Mouse (Mus musculus) kidney, postnatal 0 days (tissue): ENCODE results near the gene Gm7102. TPM values are rescaled to one million over a fixed set of nuclear protein-coding genes. Genes with fewer than 3 reads are reported as not detected.
"Not testable (repeated sequence)": the region's sequence is repeated elsewhere in the genome, so short reads cannot be mapped to it uniquely, and the experiment has no call there.

Experiments used
- ATAC-seq: fragments of 200-750 bp; cut with Nextera tagmentation; replicated peaks from 2 replicates; pipeline ENCODE4 v1.8.0; 2017; ENCODE audit warnings: low read depth, moderate number of reproducible peaks, moderate TSS enrichment, moderate library complexity; ENCODE audit not compliant: low FRiP score
- DNase-seq: peaks from one replicate; pipeline ENCODE4 v3.0.0-alpha.2; 2016; ENCODE audit warnings: low spot score
- H3K27ac ChIP-seq: fragments of 300-500 bp; sonication (generic); 2 replicates; pipeline ENCODE4 v1.5.1; 2014; ENCODE audit warnings: mild to moderate bottlenecking
- H3K27me3 ChIP-seq: fragments of 300-500 bp; sonication (generic); 2 replicates; pipeline ENCODE4 v1.6.1; 2014; ENCODE audit warnings: low read length, mixed read lengths; ENCODE audit not compliant: insufficient read depth
- H3K36me3 ChIP-seq: fragments of 300-500 bp; sonication (generic); 2 replicates; pipeline ENCODE4 v1.6.1; 2014; ENCODE audit warnings: low read length, mixed read lengths; ENCODE audit not compliant: insufficient read depth
- H3K4me1 ChIP-seq: fragments of 300-500 bp; sonication (generic); replicated peaks from 2 replicates; pipeline ENCODE4 v1.6.1; 2014; ENCODE audit warnings: antibody characterized with exemption, low read length, mixed read lengths; ENCODE audit not compliant: insufficient read depth
- H3K4me2 ChIP-seq: fragments of 300-500 bp; sonication (generic); 2 replicates; pipeline ENCODE4 v1.6.1; 2014; ENCODE audit warnings: mild to moderate bottlenecking, low read length, moderate library complexity, mixed read lengths
- H3K4me3 ChIP-seq: fragments of 300-500 bp; sonication (generic); replicated peaks from 2 replicates; pipeline ENCODE4 v1.5.1; 2014; ENCODE audit warnings: low read depth, low read length
- H3K9ac ChIP-seq: fragments of 300-500 bp; sonication (generic); 2 replicates; pipeline ENCODE4 v1.6.1; 2014; ENCODE audit warnings: low read depth, low read length
- H3K9me3 ChIP-seq: fragments of 300-500 bp; sonication (generic); replicated peaks from 2 replicates; pipeline ENCODE4 v1.6.1; 2016; ENCODE audit warnings: low read length, inconsistent platforms, mixed read lengths
- CTCF ChIP-seq: IDR thresholded peaks from 2 replicates; pipeline ENCODE4 v1.5.1; 2016; ENCODE audit warnings: antibody characterized with exemption, low read depth, mild to moderate bottlenecking, moderate library complexity
- WGBS: fragments of 180-500 bp; shearing (Covaris S2); extraction: QIAGEN DNeasy Blood & Tissue Kit; methylation state at CpG from one replicate; pipeline ENCODE4 v1.1.7; 2014; 5-methylcytosine and 5-hydroxymethylcytosine counted together
- polyA plus RNA-seq: library from polyadenylated mRNA; unstranded; fragments of >200 nt; fragmentation: Nextera tagmentation; extraction: Ambion mirVana; gene quantifications from 2 replicates; pipeline ENCODE4 v1.2.1, GENCODE M21; 2015

The Gm7102 gene
- polyA plus RNA-seq: 0.13 and 0.15 TPM in 2 replicates

DNA sequence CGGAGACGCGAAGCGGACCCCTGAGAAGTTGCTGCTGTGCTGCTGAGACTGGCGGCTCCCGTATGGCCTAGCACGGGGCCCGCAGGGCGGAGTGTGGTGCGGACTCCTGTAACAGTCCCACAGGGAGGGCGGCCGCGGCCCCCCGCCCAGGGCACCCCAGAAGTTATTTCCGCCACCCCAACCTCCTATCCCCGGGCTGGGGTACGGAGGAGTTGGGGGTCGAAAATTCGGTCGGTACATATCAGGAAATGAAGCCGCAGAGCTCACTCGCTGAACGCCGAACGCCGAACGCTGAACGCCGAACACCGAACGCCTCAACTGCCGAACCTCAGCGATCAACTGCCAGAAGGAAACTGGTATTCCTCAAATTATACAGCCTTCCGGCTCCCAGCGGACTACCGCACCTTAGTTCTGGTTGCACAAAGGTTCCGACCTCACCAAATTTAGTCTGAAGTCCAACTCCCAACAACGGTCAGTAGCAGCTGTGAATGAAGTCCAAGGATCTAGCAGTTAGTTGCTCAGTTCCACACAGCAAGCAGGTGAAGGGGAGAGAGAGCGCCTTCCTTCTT lies at the start of gene Gm7102:
Gene Gm7102, minus strand, starts transcription at position 554 of the 569 bp plus-strand sequence.
- Histone ChIP-seq H3K4me1 (no peaks in the 10 kb centered on the region), H3K9ac (peak within 1 kb of the TSS; percentile 10; the same call in 1 of the 2 replicates), H3K36me3 (no peaks in the 10 kb centered on the region), H3K27me3 (no peaks in the 10 kb centered on the region), H3K4me3 (peak within 1 kb of the TSS; percentile 27), H3K9me3 (no peaks in the 10 kb centered on the region), H3K4me2 (peak within 1 kb of the TSS; percentile 65), H3K27ac (no peak within 1 kb of the TSS)
- 27% methylated on average over 39 of the region's 39 CpGs for WGBS
- ATAC-seq (no peak), DNase-seq (peak; percentile 5)
- no peak for TF ChIP-seq CTCF

DNA sequence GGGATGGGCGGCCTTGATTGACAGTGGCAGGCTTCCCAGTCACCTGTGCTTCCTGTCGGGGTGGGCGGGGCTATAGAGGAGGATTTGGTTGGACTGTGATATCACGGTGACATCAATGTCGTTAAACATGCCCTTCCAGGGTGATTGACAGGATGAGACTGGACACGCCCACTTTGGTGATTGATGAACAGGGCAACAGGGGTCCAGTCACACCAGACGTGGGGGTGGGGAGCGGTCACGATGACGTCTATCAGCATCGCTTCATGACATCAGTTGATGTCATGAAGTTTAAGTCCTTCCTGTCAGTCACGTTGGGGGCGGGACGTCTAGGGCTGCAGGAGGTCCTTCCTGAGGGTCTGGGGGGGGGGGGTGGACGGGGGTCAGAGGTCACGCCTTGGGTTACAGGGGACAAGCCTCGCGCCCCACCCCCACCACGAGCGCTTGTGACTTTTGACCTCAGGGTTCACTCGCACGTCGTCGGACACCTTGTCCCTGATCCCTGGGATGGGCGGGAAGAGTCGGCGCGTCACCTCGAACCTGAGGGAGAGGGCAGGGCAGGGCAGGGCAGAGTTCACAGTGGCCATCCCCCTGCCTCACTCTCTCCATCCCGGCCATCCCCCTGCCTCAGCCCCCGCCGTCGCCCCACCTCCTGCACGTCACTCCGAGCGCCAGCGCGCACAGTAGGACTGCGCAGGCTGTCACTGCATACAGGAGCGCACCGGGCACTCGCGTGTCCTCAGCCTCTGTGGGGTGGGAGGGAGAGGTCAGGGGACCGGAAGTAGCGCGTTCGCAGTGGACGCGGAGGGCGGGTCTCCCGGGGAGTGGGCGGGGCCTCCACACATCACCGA lies 48.8 kb upstream of the Gm7102 start:
- TF ChIP-seq CTCF: no peak
- Histone ChIP-seq H3K27ac (peak overlapping the region; percentile 90; the same call in 1 of the 2 replicates), H3K36me3 (no peaks in the 10 kb centered on the region), H3K4me2 (peak overlapping the region; percentile 58), H3K9me3 (no peaks in the 10 kb centered on the region), H3K4me1 (no peaks in the 10 kb centered on the region), H3K4me3 (peak overlapping the region; percentile 43), H3K27me3 (no peaks in the 10 kb centered on the region), H3K9ac (0 out of 2 replicates have a peak overlapping the region, but pooled peaks have one; percentile 44)
- WGBS: 36% methylated on average over 53 of the region's 53 CpGs
- DNase-seq: peak; percentile 12
- ATAC-seq: peak; percentile 23

DNA sequence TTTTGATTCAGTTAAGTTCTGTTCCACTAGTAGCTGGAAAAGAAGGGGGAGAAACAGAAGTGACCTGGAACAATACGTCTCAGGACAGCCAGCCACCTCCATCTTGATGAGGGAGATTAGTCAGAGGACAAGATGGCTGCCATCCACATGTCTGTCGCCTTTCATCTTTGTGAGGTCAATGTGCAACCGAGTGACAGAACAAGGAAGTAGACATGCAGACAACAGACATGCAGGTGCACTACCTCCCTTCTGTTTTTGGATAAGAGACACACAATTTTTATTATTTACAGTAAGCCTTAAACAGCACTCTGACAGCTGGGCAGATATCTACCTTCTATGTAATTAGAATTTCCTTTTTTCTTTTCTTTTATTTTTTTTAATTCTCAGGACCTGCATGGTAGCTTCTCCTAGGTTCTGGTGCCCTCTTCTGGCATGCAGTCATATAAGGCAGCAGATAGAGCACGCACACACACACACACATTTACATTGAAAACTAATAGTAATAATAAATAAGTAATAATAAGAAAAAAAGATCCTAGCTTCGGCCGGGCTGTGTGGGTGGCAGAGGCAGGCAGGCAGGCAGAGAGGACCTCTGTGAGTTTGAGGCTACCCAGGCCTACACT lies 47.7 kb upstream of the Gm7102 start:
- no peaks in the 10 kb centered on the region for H3K27me3 ChIP-seq
- H3K9ac ChIP-seq: no peak overlapping the region
- peak; percentile 53; the same call in 1 of the 2 replicates for TF ChIP-seq CTCF
- DNase-seq (peak; percentile 47), ATAC-seq (no peak)
- WGBS: 91% methylated on average over 6 of the region's 6 CpGs
- no peak overlapping the region for H3K4me3 ChIP-seq
- no peak overlapping the region for H3K27ac ChIP-seq
- H3K9me3 ChIP-seq: no peaks in the 10 kb centered on the region
- no peaks in the 10 kb centered on the region for H3K36me3 ChIP-seq
- H3K4me1 ChIP-seq: no peaks in the 10 kb centered on the region
- no peak overlapping the region for H3K4me2 ChIP-seq

DNA sequence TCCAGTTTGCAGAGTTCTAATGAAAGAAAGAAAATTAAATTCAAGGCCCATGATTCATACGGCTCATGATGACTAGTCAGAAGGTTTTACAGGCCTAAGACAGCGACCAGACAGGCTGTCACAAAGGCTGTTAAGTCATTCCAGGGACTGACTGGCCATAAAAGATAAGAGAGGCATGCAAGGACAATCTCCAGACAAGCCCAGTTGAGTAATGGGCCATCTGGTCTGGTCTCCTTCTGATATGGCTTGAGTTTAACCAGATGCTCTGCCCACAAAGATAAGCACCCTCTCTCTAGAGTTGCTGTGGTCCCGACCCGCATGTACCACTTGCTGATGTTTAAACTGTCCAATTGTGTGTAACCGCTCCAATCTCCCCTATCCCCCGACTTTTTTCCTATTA lies 31.4 kb upstream of the Gm7102 start:
- DNase-seq, H3K36me3 ChIP-seq, ATAC-seq, H3K4me3 ChIP-seq, H3K4me2 ChIP-seq, H3K4me1 ChIP-seq, H3K27me3 ChIP-seq, H3K9me3 ChIP-seq, H3K9ac ChIP-seq, H3K27ac ChIP-seq: not testable (repeated sequence)
- WGBS: 75% methylated on average over 6 of the region's 6 CpGs

DNA sequence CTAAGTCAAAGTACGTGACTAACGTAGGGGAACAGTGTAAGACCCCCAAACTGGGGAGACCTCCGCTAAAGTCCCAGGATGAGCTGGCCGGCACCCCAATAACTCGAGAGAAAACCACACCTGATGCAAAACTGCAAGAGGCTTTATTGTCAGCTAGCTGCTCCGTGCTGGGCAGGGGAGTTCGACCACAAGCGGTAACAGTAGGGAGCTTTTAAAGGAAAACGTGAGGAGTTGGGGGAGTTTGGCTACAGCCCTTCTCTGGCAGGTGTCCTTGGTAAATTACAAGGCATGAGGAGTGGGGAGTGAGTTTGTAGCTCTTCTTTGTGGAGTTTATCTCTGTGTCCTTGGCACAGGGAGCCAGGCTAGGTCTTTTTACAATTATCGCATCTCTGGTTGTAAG lies 23.7 kb upstream of the Gm7102 start:
- Histone ChIP-seq H3K4me2 (no peak overlapping the region), H3K27ac (no peak overlapping the region), H3K4me3 (no peak overlapping the region), H3K36me3 (no peaks in the 10 kb centered on the region), H3K9me3 (no peaks in the 10 kb centered on the region), H3K4me1 (no peaks in the 10 kb centered on the region), H3K9ac (no peak overlapping the region), H3K27me3 (no peaks in the 10 kb centered on the region)
- peak; percentile 47 for DNase-seq
- no peak for TF ChIP-seq CTCF
- ATAC-seq: no peak
- 20% methylated on average over 10 of the region's 10 CpGs for WGBS

DNA sequence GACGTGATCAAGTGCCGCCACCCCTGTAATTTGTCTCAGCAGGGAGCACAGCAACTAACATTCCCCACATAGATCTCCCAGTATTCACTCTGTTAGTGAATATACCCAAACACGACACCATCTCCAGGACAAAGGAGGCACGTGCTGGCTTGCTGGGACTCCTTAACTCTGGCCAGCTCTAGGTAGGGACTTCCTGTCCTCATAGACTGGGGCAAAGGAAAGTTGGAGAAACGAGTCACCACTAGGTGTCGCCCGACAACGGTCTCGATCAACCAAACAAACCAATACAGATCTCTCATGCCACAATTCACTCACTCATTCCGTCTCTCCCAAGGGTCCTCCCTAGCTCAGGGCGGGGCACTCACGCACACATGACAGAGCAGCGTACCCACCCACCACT lies 23.2 kb upstream of the Gm7102 start:
- Histone ChIP-seq H3K9ac (no peak overlapping the region), H3K36me3 (no peaks in the 10 kb centered on the region), H3K4me2 (no peak overlapping the region), H3K27ac (no peak overlapping the region), H3K9me3 (no peaks in the 10 kb centered on the region), H3K4me1 (no peaks in the 10 kb centered on the region), H3K27me3 (no peaks in the 10 kb centered on the region), H3K4me3 (no peak overlapping the region)
- ATAC-seq (no peak), DNase-seq (peak; percentile 92)
- TF ChIP-seq CTCF: no peak
- WGBS: 13% methylated on average over 13 of the region's 13 CpGs

DNA sequence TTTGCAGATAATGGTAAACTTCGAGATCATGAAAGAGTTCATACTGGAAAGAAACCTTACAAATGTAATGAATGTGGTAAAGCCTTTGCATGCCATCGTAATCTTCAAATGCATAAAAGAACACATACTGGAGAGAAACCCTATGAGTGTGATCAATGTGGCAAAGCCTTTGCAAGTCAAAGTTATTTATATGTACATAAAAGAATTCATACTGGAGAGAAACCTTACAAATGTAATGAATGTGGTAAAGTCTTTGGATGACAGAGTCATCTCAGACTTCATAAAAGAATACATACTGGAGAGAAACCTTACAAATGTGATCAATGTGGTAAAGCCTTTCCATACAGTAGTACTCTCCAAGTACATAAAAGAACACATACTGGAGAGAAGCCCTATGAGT lies 7.5 kb upstream of the Gm7102 start, which contains the start of gene Gm6020:
Gene Gm6020, plus strand, starts transcription at position 301 of the 400 bp plus-strand sequence.
- not testable (repeated sequence) for H3K27ac ChIP-seq, DNase-seq, H3K4me2 ChIP-seq, H3K9ac ChIP-seq, H3K27me3 ChIP-seq, H3K4me3 ChIP-seq, H3K4me1 ChIP-seq, ATAC-seq, H3K36me3 ChIP-seq, H3K9me3 ChIP-seq
- WGBS: 88% methylated on average over 2 of the region's 2 CpGs
